Comparison of ENCODE assay signal across 24 mouse cellular contexts in genomic region chr9:48044826-48045225, GRCm38 (mm10).
"Had no signal": no experiment of that assay in that cellular context is flagged by ENCODE, and none has a peak within 500 bp of the region (broad histone marks: within the 10 kb centered on the region; RNA-seq: fewer than 3 reads in every experiment).

No protein-coding gene starts in this region.

- H3K27ac ChIP-seq: heart, adult 2 months; heart, embryonic 13.5 days; heart, embryonic 15.5 days; hindbrain, embryonic 13.5 days; hindbrain, embryonic 15.5 days; hindbrain, postnatal 0 days; kidney, embryonic 15.5 days; kidney, postnatal 0 days; limb, embryonic 13.5 days; limb, embryonic 15.5 days; liver, embryonic 12.5 days; liver, embryonic 14.5 days had no signal

- DNase-seq: gastrocnemius, postnatal 14 days; heart, adult 2 months; heart, postnatal 14 days; heart, postnatal 4 days; kidney, adult 11 months; kidney, adult 2 months; kidney, adult 9 months; kidney, postnatal 14 days; kidney, postnatal 36 days; layer of hippocampus, adult 9-11 months; layer of hippocampus, postnatal 36 days; left cerebral cortex, postnatal 4 days; lung, adult 18-20 months had no signal

- H3K4me3 ChIP-seq: heart, adult 2 months; heart, embryonic 13.5 days; heart, embryonic 15.5 days; hindbrain, embryonic 13.5 days; hindbrain, embryonic 15.5 days; kidney, embryonic 15.5 days; limb, embryonic 13.5 days; limb, embryonic 15.5 days; liver, embryonic 12.5 days had no signal
